8 mouse cellular contexts compared by ENCODE assay signal in the genomic region with DNA sequence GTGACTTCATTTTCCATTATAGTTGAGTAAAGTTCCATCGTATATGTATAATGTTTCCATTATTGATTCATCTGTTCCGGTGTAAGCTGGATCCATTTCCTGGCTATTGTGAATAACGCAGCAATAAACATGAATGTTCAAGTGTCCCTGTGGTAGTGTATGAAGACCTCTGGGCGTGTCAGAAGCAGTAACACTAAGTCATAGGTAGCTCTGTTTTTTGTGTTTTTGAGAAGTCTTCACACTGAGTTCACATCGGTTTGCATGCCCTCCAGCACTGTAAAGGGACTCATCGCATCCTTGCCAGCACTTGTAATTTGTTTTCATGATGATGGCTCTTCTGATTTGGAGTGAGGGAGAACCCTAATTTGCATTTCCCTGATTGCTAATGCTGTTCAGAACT. TPM values are rescaled to one million over a fixed set of nuclear protein-coding genes. Genes with fewer than 3 reads are reported as not detected.
DNase-seq lines count a peak whose midpoint lies in the region; ATAC-seq and TF ChIP-seq lines count a peak whose summit lies in the region.

A gene (minus strand): TSS at position 144 of the 400 bp plus-strand sequence.

- peak within 1 kb of the TSS; percentile 77 for H3ac ChIP-seq in C2C12 (ENCODE audit: control insufficient read depth, insufficient read length, low read depth)

- DNase-seq in gastrocnemius, adult 2 months: no peak
- DNase-seq in gastrocnemius, adult 8-10 months (ENCODE audit: low spot score in 2 of 2): no peak
- DNase-seq in forebrain, embryonic 14.5 days (ENCODE audit: low spot score): no peak
- no peak for DNase-seq in limb, embryonic 14.5 days (ENCODE audit: low spot score)
- DNase-seq in gastrocnemius, postnatal 36 days: no peak
- no peak for DNase-seq in right cerebral cortex, adult 2 months (ENCODE audit: low spot score in 2 of 2)

- peak within 1 kb of the TSS; percentile 78 for H3K4me2 ChIP-seq in forebrain, embryonic 14.5 days (ENCODE audit: low read length)
- H3K4me2 ChIP-seq in limb, embryonic 14.5 days (replicated peaks; ENCODE audit: low read depth, low read length, severe bottlenecking): peak within 1 kb of the TSS; percentile 68
- H3K4me2 ChIP-seq in stomach, embryonic 16.5 days (ENCODE audit: low read depth, low read length): peak within 1 kb of the TSS; percentile 80

- TF ChIP-seq POLR2A in limb, embryonic 14.5 days (IDR thresholded peaks at IDR 0.05; ENCODE audit: borderline replicate concordance, extremely low read depth, insufficient read depth, insufficient read length): no peak

- no peaks in the 10 kb centered on the region for H3K79me3 ChIP-seq in C2C12 (ENCODE audit: low read depth)

- peaks cover 3% of the 10 kb centered on the region; the same call in 1 of the 2 replicates for H3K4me1 ChIP-seq in forebrain, embryonic 14.5 days (ENCODE audit: control insufficient read depth, insufficient read depth, low read length)
- 0 out of 2 replicates have a peak, but pooled peaks cover 2% of the 10 kb centered on the region for H3K4me1 ChIP-seq in limb, embryonic 14.5 days (ENCODE audit: control insufficient read depth, insufficient read depth, low read length)
- no peaks in the 10 kb centered on the region for H3K4me1 ChIP-seq in stomach, embryonic 16.5 days (ENCODE audit: control insufficient read depth, insufficient read depth, low read length)

- TF ChIP-seq CTCF in gastrocnemius, adult 2 months (IDR thresholded peaks at IDR 0.05): no peak
- TF ChIP-seq CTCF in C2C12 (IDR thresholded peaks at IDR 0.05; ENCODE audit: control insufficient read depth, insufficient read depth, insufficient read length): no peak

- H3K79me2 ChIP-seq in C2C12 (ENCODE audit: control insufficient read depth, insufficient read depth): no peaks in the 10 kb centered on the region

- peak within 1 kb of the TSS; percentile 88 for H3K27ac ChIP-seq in gastrocnemius, adult 2 months
- H3K27ac ChIP-seq in forebrain, embryonic 14.5 days (ENCODE audit: low read depth, low read length): peak within 1 kb of the TSS; percentile 88
- peak within 1 kb of the TSS; percentile 59; the same call in 1 of the 2 replicates for H3K27ac ChIP-seq in limb, embryonic 14.5 days (replicated peaks; ENCODE audit: low read depth, low read length)
- H3K27ac ChIP-seq in stomach, embryonic 16.5 days (ENCODE audit: low read length): peak within 1 kb of the TSS; percentile 95

- intact Hi-C loops in gastrocnemius, adult 2 months (cut with DNase I): loop anchor here (5.0 kb wide), 1 partner anchor 189 kb away; no protein-coding TSS in a partner anchor
- intact Hi-C loops in gastrocnemius, postnatal 36 days (cut with DNase I): loop anchor here (5.0 to 10.0 kb wide), 3 partner anchors 131 to 431 kb away; a partner anchor contains a TSS

- H3K27me3 ChIP-seq in C2C12 (ENCODE audit: control insufficient read depth, insufficient read depth, insufficient read length): no peaks in the 10 kb centered on the region
- no peaks in the 10 kb centered on the region for H3K27me3 ChIP-seq in forebrain, embryonic 14.5 days (replicated peaks; ENCODE audit: control insufficient read depth, insufficient read depth, low read length)
- 0 out of 2 replicates have a peak, but pooled peaks cover 5% of the 10 kb centered on the region for H3K27me3 ChIP-seq in limb, embryonic 14.5 days (ENCODE audit: control insufficient read depth, insufficient read depth, low read length)
- H3K27me3 ChIP-seq in stomach, embryonic 16.5 days (ENCODE audit: control insufficient read depth, insufficient read depth, low read length): no peaks in the 10 kb centered on the region

- peak within 1 kb of the TSS; percentile 79 for H3K9ac ChIP-seq in forebrain, embryonic 14.5 days (ENCODE audit: low read length)
- peak within 1 kb of the TSS; percentile 59 for H3K9ac ChIP-seq in limb, embryonic 14.5 days (ENCODE audit: low read depth, low read length, severe bottlenecking)
- peak within 1 kb of the TSS; percentile 77 for H3K9ac ChIP-seq in stomach, embryonic 16.5 days (ENCODE audit: low read length)

- H3K9me3 ChIP-seq in forebrain, embryonic 14.5 days (replicated peaks; ENCODE audit: control insufficient read depth, low read length): no peaks in the 10 kb centered on the region
- no peaks in the 10 kb centered on the region for H3K9me3 ChIP-seq in limb, embryonic 14.5 days (ENCODE audit: control insufficient read depth, low read length)
- no peaks in the 10 kb centered on the region for H3K9me3 ChIP-seq in stomach, embryonic 16.5 days (replicated peaks; ENCODE audit: control insufficient read depth, low read length)

- ATAC-seq in forebrain, embryonic 14.5 days: no peak
- ATAC-seq in limb, embryonic 14.5 days (ENCODE audit: low FRiP score, low read depth): no peak
- ATAC-seq in stomach, embryonic 16.5 days (ENCODE audit: insufficient read depth, low FRiP score): no peak

- WGBS in forebrain, embryonic 14.5 days: 85% methylated on average over 6 of the region's 6 CpGs
- WGBS in limb, embryonic 14.5 days: 75% methylated on average over 6 of the region's 6 CpGs
- WGBS in stomach, embryonic 16.5 days: 82% methylated on average over 6 of the region's 6 CpGs

- peak within 1 kb of the TSS; percentile 83 for H3K4me3 ChIP-seq in gastrocnemius, adult 2 months
- H3K4me3 ChIP-seq in C2C12 (ENCODE audit: insufficient read depth, poor library complexity, severe bottlenecking): peak within 1 kb of the TSS; percentile 38
- peak within 1 kb of the TSS; percentile 65 for H3K4me3 ChIP-seq in forebrain, embryonic 14.5 days (ENCODE audit: low read depth, low read length)
- H3K4me3 ChIP-seq in limb, embryonic 14.5 days (replicated peaks; ENCODE audit: low read length): peak within 1 kb of the TSS; percentile 65
- peak within 1 kb of the TSS; percentile 78 for H3K4me3 ChIP-seq in stomach, embryonic 16.5 days (replicated peaks; ENCODE audit: low read length)

- no peaks in the 10 kb centered on the region for H3K36me3 ChIP-seq in C2C12 (ENCODE audit: control insufficient read depth, insufficient read depth)
- no peaks in the 10 kb centered on the region for H3K36me3 ChIP-seq in forebrain, embryonic 14.5 days (ENCODE audit: control insufficient read depth, insufficient read depth, low read length)
- no peaks in the 10 kb centered on the region for H3K36me3 ChIP-seq in limb, embryonic 14.5 days (ENCODE audit: control insufficient read depth, insufficient read depth, low read length)
- H3K36me3 ChIP-seq in stomach, embryonic 16.5 days (ENCODE audit: control insufficient read depth, insufficient read depth, low read length): no peaks in the 10 kb centered on the region

TF ChIP-seq in C2C12, 6 proteins besides CTCF, POLR2A, EP300 and RAD21:
- TF ChIP-seq FOSL1 (IDR thresholded peaks at IDR 0.05; ENCODE audit: insufficient read depth, low read length, poor library complexity, severe bottlenecking) (no peak), MAX (IDR thresholded peaks at IDR 0.05) (no peak), CEBPB (IDR thresholded peaks at IDR 0.05; ENCODE audit: low read depth) (no peak), MYOD1 (IDR thresholded peaks at IDR 0.05; ENCODE audit: control insufficient read depth, insufficient read length, low read depth) (no peak), USF1 (IDR thresholded peaks at IDR 0.05; ENCODE audit: low read depth) (no peak), MYOG (IDR thresholded peaks at IDR 0.05; ENCODE audit: control insufficient read depth, extremely low read depth, insufficient read length) (no peak)
TF ChIP-seq in C2C12: peak in this region for 0.

RNA-seq across cellular contexts. Expression of the gene that starts here (rescaled TPM):
- 10 to 100 TPM in 1 of 2 experiments, 1 to 10 TPM in 1; 5.7 to 10.6 TPM for total RNA-seq in gastrocnemius, adult 2 months (2021)
- total RNA-seq in gastrocnemius, adult 8-10 months (2022): 1 to 10 TPM; 6.1 to 8.0 (median 7.7) TPM
- 0.46 TPM for polyA plus RNA-seq in C2C12 (2012; fragmentation: generic; extraction: Trizol)
- polyA plus RNA-seq in forebrain, embryonic 14.5 days (2014; fragmentation: Nextera tagmentation; extraction: Ambion mirVana): 13.8 and 16.9 TPM in 2 replicates
- 5.1 and 6.1 TPM in 2 replicates for polyA plus RNA-seq in limb, embryonic 14.5 days (2012; rRNA removed)
- 4.9 and 5.2 TPM in 2 replicates for polyA plus RNA-seq in limb, embryonic 14.5 days (2014; fragmentation: Nextera tagmentation; extraction: Ambion mirVana)
- polyA plus RNA-seq in stomach, embryonic 16.5 days (2015; fragmentation: Nextera tagmentation; extraction: Ambion mirVana): 5.7 and 5.9 TPM in 2 replicates
- total RNA-seq in gastrocnemius, postnatal 36 days (2021): 1 to 10 TPM; 3.4 to 5.0 TPM
